Mouse (Mus musculus): ENCODE measurements at regions not wholly inside any gene's neighbourhood (a gene's known extent, or its start where the extent isn't known, plus 50 kb on each side); places are given as distances from the start of the nearest gene placed in this dataset.

GRCm38 (mm10) chr7:138505205-138505604, 107.7 kb upstream of the Tcerg1l start:
- TF ChIP-seq POLR2A (IDR thresholded peaks at IDR 0.05; ENCODE audit: insufficient read depth, low read depth, low read length) (no peak), CTCF (IDR thresholded peaks at IDR 0.05; ENCODE audit: insufficient read depth, low read depth, low read length) (no peak)
